Mouse (Mus musculus) heart, adult 8-10 months (tissue): ENCODE results near the gene Ano6. TPM values are rescaled to one million over a fixed set of nuclear protein-coding genes. Genes with fewer than 3 reads are reported as not detected.
A peak's percentile ranks its signal among the peaks of the same experiment; 100 is the strongest.
"Not testable (repeated sequence)": the region's sequence is repeated elsewhere in the genome, so short reads cannot be mapped to it uniquely, and the experiment has no call there.

ENCODE experiments used
- DNase-seq: peaks from one replicate; pipeline ENCODE4 v3.0.0; 2022; ENCODE audit warnings: low spot score
- total RNA-seq, 4 experiments: library from RNA; stranded (reverse); gene quantifications; 2 replicates each; pipeline ENCODE4 v1.2.4; 2022

Ano6 gene
- total RNA-seq, 4 experiments from 2014 or later: 17.7 to 21.2 (median 19.1) TPM

GRCm38 (mm10) chr15:95827465-95827971 lies 36.9 kb downstream of the Ano6 start:
- no peak for DNase-seq

DNA sequence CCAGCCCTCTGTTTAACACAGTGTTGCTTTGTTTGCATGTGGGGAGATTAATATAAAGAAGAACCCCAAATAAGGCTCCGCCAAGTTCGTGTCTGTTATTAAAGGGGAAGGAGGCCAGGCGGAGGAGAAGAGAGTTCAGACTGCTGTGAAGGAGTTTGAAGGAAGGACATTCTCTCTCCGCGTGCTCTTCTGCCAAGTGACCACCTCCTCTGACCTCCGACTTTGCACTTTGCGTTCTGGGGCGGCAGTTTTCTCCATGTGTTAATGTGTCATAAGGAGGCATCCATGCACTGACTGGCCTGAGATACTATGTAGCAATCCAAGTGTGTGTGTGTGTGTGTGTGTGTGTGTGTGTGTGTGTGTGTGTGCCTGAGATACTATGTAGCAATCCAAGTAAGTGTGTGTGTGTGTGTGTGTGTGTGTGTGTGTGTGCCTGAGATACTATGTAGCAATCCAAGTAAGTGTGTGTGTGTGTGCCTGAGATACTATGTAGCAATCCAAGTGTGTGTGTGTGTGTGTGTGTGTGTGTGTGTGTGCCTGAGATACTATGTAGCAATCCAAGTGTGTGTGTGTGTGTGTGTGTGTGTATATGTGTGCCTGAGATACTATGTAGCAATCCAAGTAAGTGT lies 37.5 kb downstream of the Ano6 start:
- not testable (repeated sequence) for DNase-seq

DNA sequence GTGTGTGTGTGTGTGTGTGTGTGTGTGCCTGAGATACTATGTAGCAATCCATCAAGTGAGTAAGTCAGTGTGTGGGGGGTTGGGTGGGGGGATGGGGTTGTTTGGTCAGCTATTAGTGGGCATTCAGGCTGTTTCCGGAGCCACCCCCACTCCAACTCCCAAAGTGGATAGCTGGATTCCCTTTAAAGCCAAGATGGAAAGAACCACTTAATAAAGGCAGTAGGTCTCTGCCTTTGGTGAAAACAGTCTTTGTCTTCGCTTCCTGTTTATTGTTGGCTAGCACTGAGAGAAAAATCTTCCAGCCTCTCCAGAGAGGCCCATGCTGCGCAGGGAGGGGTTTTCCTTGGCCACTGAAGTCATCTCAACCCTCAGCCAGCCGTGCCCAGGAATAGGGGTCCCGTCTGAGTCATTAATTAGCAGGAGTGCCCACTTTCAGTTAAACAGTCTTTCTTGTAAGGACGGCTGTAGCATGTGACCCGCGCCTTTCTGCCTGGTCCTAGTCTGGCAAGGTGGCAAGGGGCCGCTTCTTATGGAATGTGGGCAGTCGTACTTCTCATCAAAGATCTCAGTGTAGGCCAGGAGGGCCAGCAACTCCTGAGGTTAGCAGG lies 38.1 kb downstream of the Ano6 start:
- DNase-seq: peak; percentile 57

GRCm38 (mm10) chr15:95829553-95830205 lies 39.0 kb downstream of the Ano6 start:
- no peak for DNase-seq

GRCm38 (mm10) chr15:95830206-95830560 lies 39.5 kb downstream of the Ano6 start:
- no peak for DNase-seq

DNA sequence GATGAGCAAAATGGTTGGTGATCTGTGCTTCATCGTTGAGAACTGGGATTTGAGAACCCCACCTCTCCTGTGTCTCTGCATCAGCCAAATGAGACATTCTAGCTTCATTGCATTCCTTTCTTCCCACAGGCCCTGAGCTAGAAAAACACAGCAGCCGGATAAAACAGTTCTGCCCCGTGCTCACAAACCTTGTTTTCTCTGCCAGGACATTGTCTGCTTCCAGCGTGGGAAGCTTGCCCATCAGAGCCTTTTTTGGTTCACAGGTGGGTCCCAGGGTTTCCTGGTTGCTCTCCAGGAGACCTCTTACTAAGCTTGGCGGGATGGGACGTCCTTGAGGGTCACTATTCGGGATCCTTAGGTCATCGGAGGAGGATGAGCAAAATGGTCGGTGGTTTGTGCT lies 42.6 kb downstream of the Ano6 start:
- DNase-seq: no peak

DNA sequence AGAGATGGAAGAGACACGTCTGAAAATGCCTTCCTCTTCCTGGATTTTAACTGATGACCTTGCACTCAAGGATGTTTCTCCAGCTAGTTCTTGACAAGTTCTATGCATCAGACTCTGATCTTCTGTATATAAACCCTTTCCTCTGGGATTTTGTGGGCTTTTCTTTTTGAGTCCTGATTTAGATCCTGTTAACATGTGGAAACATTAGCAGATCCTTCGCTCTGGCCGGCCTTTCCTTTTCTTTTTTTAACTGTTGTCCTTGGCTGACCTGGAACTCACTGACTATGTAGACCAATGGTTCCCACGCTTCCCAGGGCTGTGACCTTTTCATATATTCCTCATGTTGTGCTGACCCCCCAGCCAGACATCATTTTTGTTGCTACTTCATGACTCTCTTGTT lies 45.4 kb downstream of the Ano6 start:
- DNase-seq: peak; percentile 47

DNA sequence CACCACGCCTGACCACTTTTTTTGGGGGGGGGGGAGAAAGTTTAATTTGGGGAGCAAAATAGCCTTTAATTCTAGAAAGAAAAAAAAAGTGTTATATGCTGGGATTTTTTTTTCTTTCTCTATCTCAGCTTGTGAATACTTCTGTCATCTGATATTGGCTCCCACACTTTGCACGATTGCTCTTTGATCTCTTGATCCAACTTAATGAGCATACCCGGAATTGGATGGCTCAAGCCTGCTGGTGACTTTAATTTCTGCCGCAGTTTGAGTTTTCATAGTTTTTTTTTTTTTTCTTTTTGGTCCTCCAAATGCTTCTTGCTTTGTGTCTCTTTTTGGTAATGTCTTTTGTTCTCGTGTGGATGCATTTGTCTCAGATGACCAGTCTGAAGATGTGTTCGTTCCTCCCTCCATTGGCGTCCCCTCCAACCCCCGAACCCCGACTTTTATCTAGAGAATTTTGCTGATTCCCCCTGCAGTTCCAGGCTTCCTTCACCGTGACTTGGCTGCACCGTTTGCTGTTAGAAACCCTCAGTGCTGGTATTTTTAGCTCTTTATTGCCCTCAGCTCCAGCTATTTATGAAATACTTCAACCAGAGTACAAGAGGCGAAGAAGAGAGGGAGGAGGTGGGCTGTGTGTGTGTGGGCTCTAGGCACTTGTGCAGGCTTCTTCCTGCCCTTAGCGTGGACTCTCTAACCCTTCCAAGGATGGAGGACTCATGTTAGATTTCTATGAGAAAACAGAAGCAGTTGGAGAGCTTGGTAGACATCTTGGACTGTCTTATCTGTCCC lies 46.2 kb downstream of the Ano6 start:
- DNase-seq: no peak

GRCm38 (mm10) chr15:95837570-95837969 lies 46.9 kb downstream of the Ano6 start:
- DNase-seq: no peak

GRCm38 (mm10) chr15:95838171-95839020 lies 47.8 kb downstream of the Ano6 start:
- DNase-seq: no peak

GRCm38 (mm10) chr15:95839789-95840188 lies 49.1 kb downstream of the Ano6 start:
- no peak for DNase-seq

- no peak for DNase-seq
Measured at GRCm38 (mm10) chr15:95843183-95843949, 52.7 kb downstream of the Ano6 start.

- no peak for DNase-seq
Measured at GRCm38 (mm10) chr15:95844412-95844811, 53.8 kb downstream of the Ano6 start.

- no peak for DNase-seq
Measured at GRCm38 (mm10) chr15:95846102-95846501, 55.5 kb downstream of the Ano6 start.

DNA sequence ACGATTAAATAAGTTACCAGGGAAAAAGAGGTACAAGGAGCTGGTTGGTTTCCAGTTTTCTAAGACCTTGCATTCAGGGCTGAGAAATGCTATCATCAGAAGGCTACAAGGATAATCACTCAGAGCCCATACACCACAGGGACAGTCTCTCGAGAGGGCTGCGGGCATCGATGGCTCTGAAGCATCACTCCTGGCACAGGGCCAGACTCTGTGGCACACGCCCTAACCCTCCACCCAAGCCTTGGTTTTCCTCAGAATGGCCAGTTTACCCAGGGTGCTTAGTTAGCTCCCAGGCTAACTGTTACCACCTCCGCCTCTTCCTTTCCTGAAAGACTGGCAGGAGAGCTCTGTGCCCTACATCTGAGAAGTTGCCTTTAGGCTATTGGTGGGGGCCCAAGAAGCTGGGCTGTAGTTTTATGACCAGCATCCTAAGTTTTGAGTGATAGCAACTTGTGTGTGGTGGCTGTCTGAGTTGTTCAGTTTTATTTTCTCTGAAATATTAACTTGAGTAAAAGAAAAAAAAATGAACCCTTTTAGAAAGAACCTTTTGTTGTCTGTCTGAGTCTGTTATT lies 57.9 kb downstream of the Ano6 start:
- DNase-seq: no peak

GRCm38 (mm10) chr15:95849513-95850411 lies 59.1 kb downstream of the Ano6 start:
- no peak for DNase-seq

- DNase-seq: no peak
Measured at GRCm38 (mm10) chr15:95850546-95850945, 59.9 kb downstream of the Ano6 start.

DNA sequence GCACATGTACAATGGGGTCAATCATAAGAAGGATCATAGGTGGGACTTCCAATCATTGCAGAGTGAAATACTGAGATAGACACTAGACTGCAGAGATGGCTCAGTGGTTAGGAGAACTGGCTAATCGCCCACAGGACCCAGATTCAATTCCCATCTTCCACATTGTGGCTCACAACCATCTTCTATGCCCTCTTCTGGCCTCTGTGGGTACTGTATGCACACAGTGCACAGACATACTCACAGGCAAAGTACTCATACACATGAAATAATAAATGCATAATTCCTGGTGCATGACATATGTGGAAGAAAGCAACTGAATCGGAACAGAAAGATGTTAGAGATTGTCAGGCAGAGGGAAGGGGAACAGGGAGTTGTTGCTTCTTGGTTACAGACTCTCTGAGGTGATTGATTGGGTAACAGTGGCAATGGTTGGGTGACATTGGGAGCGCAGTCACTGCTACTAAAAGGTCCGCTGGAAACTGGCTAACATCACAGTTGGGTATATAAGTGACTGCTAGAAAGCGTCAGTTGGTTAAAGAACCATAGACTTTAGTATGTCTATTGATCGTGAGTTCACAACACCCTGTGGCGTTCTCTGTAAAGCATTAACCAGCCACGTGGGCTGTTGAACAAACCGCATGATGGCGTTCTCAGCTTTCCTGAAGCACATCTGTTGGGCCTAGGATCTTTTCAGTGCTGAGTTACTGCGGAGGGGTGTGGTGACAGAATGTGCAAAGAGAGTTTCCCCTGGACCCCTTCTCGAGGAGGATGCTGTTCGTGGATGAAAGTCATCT lies 64.6 kb downstream of the Ano6 start:
- no peak for DNase-seq
